21 mouse cellular contexts compared by ENCODE assay signal in the genomic region with DNA sequence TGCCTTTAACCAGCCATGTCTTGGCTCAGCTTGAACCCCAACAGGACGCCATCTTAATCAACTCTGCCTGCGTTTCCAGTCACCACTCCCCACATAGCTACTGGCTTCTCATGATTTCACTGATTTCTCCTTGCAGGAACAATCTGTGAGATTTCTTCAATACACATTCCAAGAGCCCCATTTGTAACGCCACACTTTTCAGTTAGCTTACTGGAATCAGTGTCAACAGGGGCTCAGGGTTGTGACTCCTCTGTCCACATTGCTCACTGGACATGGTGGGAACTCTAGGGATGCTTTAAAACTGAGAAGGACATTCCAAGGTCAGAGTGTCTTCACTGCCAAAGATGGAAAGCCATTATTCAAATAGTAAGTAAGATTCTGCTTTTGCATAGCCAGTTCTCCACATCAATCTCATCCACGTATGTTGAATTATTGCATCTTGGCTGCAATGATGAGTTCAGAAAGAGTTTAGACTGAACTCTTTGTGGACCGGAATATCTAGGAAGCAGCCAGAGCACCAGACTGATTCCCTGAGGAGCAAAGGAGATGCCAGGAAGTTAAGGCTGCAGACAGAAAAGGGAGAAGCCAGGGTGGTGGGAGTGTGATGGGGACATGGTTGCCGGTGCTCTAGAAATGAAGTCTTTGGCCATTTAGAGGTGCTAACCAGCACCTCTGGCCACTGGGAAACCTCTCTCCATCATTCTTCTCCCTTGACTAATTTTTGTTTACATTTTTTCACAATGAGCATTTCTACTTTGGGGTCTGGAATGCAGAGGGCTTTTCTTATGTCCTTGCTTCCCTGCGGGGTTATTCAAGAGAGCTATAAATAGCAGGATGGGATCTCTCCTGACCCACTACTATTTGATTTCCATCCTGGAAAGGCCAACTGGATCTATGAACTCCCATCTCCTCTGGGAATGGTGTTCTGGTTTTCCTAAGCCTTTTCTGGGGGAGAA.
A peak's percentile ranks its signal among the peaks of the same experiment; 100 is the strongest.
DNase-seq lines count a peak whose midpoint lies in the region; ATAC-seq and TF ChIP-seq lines count a peak whose summit lies in the region.
"Had no signal": no experiment of that assay in that cellular context is flagged by ENCODE, and none has a peak within 500 bp of the region (broad histone marks: within the 10 kb centered on the region; RNA-seq: fewer than 3 reads in every experiment).

No protein-coding gene starts in this region.

- TF ChIP-seq CTCF in intestine, postnatal 0 days (IDR thresholded peaks at IDR 0.05; ENCODE audit: low read depth): no peak
- no peak for TF ChIP-seq CTCF in lung, postnatal 0 days (IDR thresholded peaks at IDR 0.05)

- H3K36me3 ChIP-seq in intestine, embryonic 14.5 days (ENCODE audit: control insufficient read depth, insufficient read depth, low read length): no peaks in the 10 kb centered on the region
- H3K36me3 ChIP-seq in intestine, postnatal 0 days (ENCODE audit: control insufficient read depth, insufficient read depth): no peaks in the 10 kb centered on the region
- H3K36me3 ChIP-seq in lung, postnatal 0 days (ENCODE audit: insufficient read depth, low read length): no peaks in the 10 kb centered on the region
- no peaks in the 10 kb centered on the region for H3K36me3 ChIP-seq in intestine, embryonic 15.5 days
- H3K36me3 ChIP-seq: forebrain, embryonic 15.5 days; hindbrain, embryonic 10.5 days; limb, embryonic 13.5 days; liver, embryonic 13.5 days; neural tube, embryonic 12.5 days had no signal

- DNase-seq in intestine, embryonic 14.5 days (ENCODE audit: low spot score): no peak
- peak; percentile 67 for DNase-seq in lung, postnatal 0 days (ENCODE audit: low spot score)
- no peak for DNase-seq in lung, adult 18-20 months
- peak; percentile 2 for DNase-seq in NIH3T3 (ENCODE audit: low read depth)
- DNase-seq in c-Kit-positive CD71-positive TER-119-positive erythroid progenitor cells, embryonic 14.5 days (ENCODE audit: low spot score): no peak
- DNase-seq: cerebellum, adult 8-10 months; gastrocnemius, postnatal 25 days; kidney, postnatal 14 days; layer of hippocampus, postnatal 36 days; liver, embryonic 13.5 days; right cerebral cortex, postnatal 4 days; thymus, postnatal 4 days had no signal

- no peak for TF ChIP-seq EP300 in lung, postnatal 0 days (IDR thresholded peaks at IDR 0.05)

- 54% methylated on average over 7 of the region's 7 CpGs for WGBS in intestine, embryonic 14.5 days
- 61% methylated on average over 7 of the region's 7 CpGs for WGBS in intestine, postnatal 0 days
- 37% methylated on average over 7 of the region's 7 CpGs for WGBS in lung, postnatal 0 days
- 60% methylated on average over 7 of the region's 7 CpGs for WGBS in intestine, embryonic 15.5 days

- no peaks in the 10 kb centered on the region for H3K27me3 ChIP-seq in intestine, embryonic 14.5 days (replicated peaks; ENCODE audit: control insufficient read depth, insufficient read depth, low read length)
- H3K27me3 ChIP-seq in intestine, postnatal 0 days (replicated peaks; ENCODE audit: control insufficient read depth, insufficient read depth, low read length): no peaks in the 10 kb centered on the region
- no peaks in the 10 kb centered on the region for H3K27me3 ChIP-seq in lung, postnatal 0 days (replicated peaks; ENCODE audit: insufficient read depth, low read length)
- H3K27me3 ChIP-seq in intestine, embryonic 15.5 days (replicated peaks): no peaks in the 10 kb centered on the region
- H3K27me3 ChIP-seq: forebrain, embryonic 15.5 days; limb, embryonic 13.5 days; neural tube, embryonic 12.5 days had no signal

- no peak for ATAC-seq in intestine, embryonic 14.5 days (replicated peaks; ENCODE audit: low FRiP score, low TSS enrichment, low read depth)
- ATAC-seq in intestine, postnatal 0 days: no peak
- ATAC-seq in lung, postnatal 0 days: peak; percentile 68
- no peak for ATAC-seq in intestine, embryonic 15.5 days
- ATAC-seq: CD4-positive, CD25-positive, alpha-beta regulatory T cell, adult 4 months; forebrain, embryonic 15.5 days had no signal

- H3K9me3 ChIP-seq in intestine, embryonic 14.5 days (ENCODE audit: control insufficient read depth, low read length): no peaks in the 10 kb centered on the region
- no peaks in the 10 kb centered on the region for H3K9me3 ChIP-seq in intestine, postnatal 0 days (ENCODE audit: control insufficient read depth)
- H3K9me3 ChIP-seq in lung, postnatal 0 days (ENCODE audit: low read length): no peaks in the 10 kb centered on the region
- no peaks in the 10 kb centered on the region for H3K9me3 ChIP-seq in intestine, embryonic 15.5 days
- H3K9me3 ChIP-seq: forebrain, embryonic 15.5 days; hindbrain, embryonic 10.5 days; limb, embryonic 13.5 days; liver, embryonic 13.5 days; neural tube, embryonic 12.5 days had no signal

- H3K4me1 ChIP-seq in intestine, embryonic 14.5 days (replicated peaks; ENCODE audit: control insufficient read depth, insufficient read depth, low read length): peaks cover 14% of the 10 kb centered on the region; the same call in 1 of the 2 replicates
- no peaks in the 10 kb centered on the region for H3K4me1 ChIP-seq in intestine, postnatal 0 days (replicated peaks; ENCODE audit: control insufficient read depth, insufficient read depth, low read length)
- peaks cover 5% of the 10 kb centered on the region for H3K4me1 ChIP-seq in lung, postnatal 0 days (ENCODE audit: insufficient read depth, low read depth, low read length)
- 0 out of 2 replicates have a peak, but pooled peaks cover 3% of the 10 kb centered on the region for H3K4me1 ChIP-seq in intestine, embryonic 15.5 days (replicated peaks)
- H3K4me1 ChIP-seq: forebrain, embryonic 15.5 days; limb, embryonic 13.5 days; liver, embryonic 13.5 days; neural tube, embryonic 12.5 days had no signal

- H3K4me2 ChIP-seq in intestine, embryonic 14.5 days (ENCODE audit: low read length): no peak overlapping the region
- H3K4me2 ChIP-seq in intestine, postnatal 0 days (replicated peaks; ENCODE audit: low read depth): no peak overlapping the region
- no peak overlapping the region for H3K4me2 ChIP-seq in lung, postnatal 0 days (replicated peaks; ENCODE audit: low read depth, low read length)
- no peak overlapping the region for H3K4me2 ChIP-seq in intestine, embryonic 15.5 days (replicated peaks)
- H3K4me2 ChIP-seq: forebrain, embryonic 15.5 days; limb, embryonic 13.5 days; liver, embryonic 13.5 days; midbrain, embryonic 11.5 days; neural tube, embryonic 12.5 days had no signal

- no peak overlapping the region for H3K4me3 ChIP-seq in intestine, embryonic 14.5 days (ENCODE audit: low read depth, low read length)
- no peak overlapping the region for H3K4me3 ChIP-seq in intestine, postnatal 0 days (ENCODE audit: low read depth, low read length)
- H3K4me3 ChIP-seq in lung, postnatal 0 days (ENCODE audit: low read depth, low read length): no peak overlapping the region
- H3K4me3 ChIP-seq in intestine, embryonic 15.5 days (replicated peaks): no peak overlapping the region
- H3K4me3 ChIP-seq: forebrain, embryonic 15.5 days; hindbrain, embryonic 10.5 days; layer of hippocampus, adult 2 months; limb, embryonic 13.5 days; liver, embryonic 13.5 days; neural tube, embryonic 12.5 days had no signal

- no peak overlapping the region for H3K9ac ChIP-seq in intestine, embryonic 14.5 days (ENCODE audit: low read length)
- H3K9ac ChIP-seq in intestine, postnatal 0 days (ENCODE audit: low read depth, low read length): no peak overlapping the region
- H3K9ac ChIP-seq in lung, postnatal 0 days (replicated peaks; ENCODE audit: low read depth): no peak overlapping the region
- no peak overlapping the region for H3K9ac ChIP-seq in intestine, embryonic 15.5 days
- H3K9ac ChIP-seq: forebrain, embryonic 15.5 days; limb, embryonic 13.5 days; liver, embryonic 13.5 days; neural tube, embryonic 12.5 days had no signal

- peak overlapping the region; percentile 39; the same call in 1 of the 2 replicates for H3K27ac ChIP-seq in intestine, embryonic 14.5 days (ENCODE audit: low read depth)
- no peak overlapping the region for H3K27ac ChIP-seq in intestine, postnatal 0 days (ENCODE audit: low read depth, low read length)
- no peak overlapping the region for H3K27ac ChIP-seq in lung, postnatal 0 days (ENCODE audit: low read length)
- H3K27ac ChIP-seq in intestine, embryonic 15.5 days: peak overlapping the region; percentile 52; the same call in 1 of the 2 replicates
- H3K27ac ChIP-seq: forebrain, embryonic 15.5 days; hindbrain, embryonic 10.5 days; layer of hippocampus, adult 2 months; limb, embryonic 13.5 days; liver, embryonic 13.5 days; neural tube, embryonic 12.5 days had no signal

Comparison
In these comparisons a context has a peak if more than half of its experiments do, and no peak if none do; other contexts are left out.
1. DNase-seq: peak in lung, postnatal 0 days (single experiment) and NIH3T3 (single experiment); none in intestine, embryonic 14.5 days (single experiment), lung, adult 18-20 months (0 of 2) and c-Kit-positive CD71-positive TER-119-positive erythroid progenitor cells, embryonic 14.5 days (single experiment).
2. H3K27ac ChIP-seq: peak in intestine, embryonic 14.5 days (single experiment) and intestine, embryonic 15.5 days (single experiment); none in intestine, postnatal 0 days (single experiment) and lung, postnatal 0 days (single experiment).